Mouse (Mus musculus) testis, adult 2 months (tissue): ENCODE measurements at regions not wholly inside any gene's neighbourhood (a gene's known extent, or its start where the extent isn't known, plus 50 kb on each side); places are given as distances from the start of the nearest gene placed in this dataset.

Experiments used
- H3K27ac ChIP-seq: fragments of 200-500 bp; 2 replicates; pipeline ENCODE4 v1.5.1; 2012; ENCODE audit warnings: low read depth, low read length; ENCODE audit not compliant: control insufficient read depth, insufficient read depth
- H3K27me3 ChIP-seq: fragments of 200-500 bp; 2 replicates; pipeline ENCODE4 v1.6.1; 2012; ENCODE audit warnings: mild to moderate bottlenecking, low read length, moderate library complexity; ENCODE audit not compliant: control insufficient read depth, insufficient read depth
- H3K36me3 ChIP-seq: fragments of 200-500 bp; 2 replicates; pipeline ENCODE4 v1.6.1; 2012; ENCODE audit warnings: mild to moderate bottlenecking, low read length; ENCODE audit not compliant: control insufficient read depth, insufficient read depth
- H3K4me1 ChIP-seq: fragments of 200-500 bp; 2 replicates; pipeline ENCODE4 v1.6.1; 2012; ENCODE audit warnings: low read length; ENCODE audit not compliant: control insufficient read depth, insufficient read depth
- H3K4me3 ChIP-seq: fragments of 200-500 bp; 2 replicates; pipeline ENCODE4 v1.5.1; 2012; ENCODE audit warnings: low read depth, mild to moderate bottlenecking, low read length, moderate library complexity, mixed read lengths; ENCODE audit not compliant: control insufficient read depth
- CTCF ChIP-seq: fragments of 200-500 bp; IDR thresholded peaks from 2 replicates; pipeline ENCODE4 v1.5.1; 2012; ENCODE audit warnings: low read depth, mild to moderate bottlenecking, inconsistent platforms, low read length, moderate library complexity; ENCODE audit not compliant: control insufficient read depth, insufficient read depth, insufficient replicate concordance
- POLR2A ChIP-seq: fragments of 200-500 bp; IDR thresholded peaks from 2 replicates; pipeline ENCODE4 v1.6.1; 2012; ENCODE audit warnings: low read depth, mild to moderate bottlenecking, inconsistent platforms, low read length, moderate library complexity; ENCODE audit not compliant: control insufficient read depth

- H3K27ac ChIP-seq = no peak overlapping the region
- H3K4me3 ChIP-seq = no peak overlapping the region
- H3K4me1 ChIP-seq = no peaks in the 10 kb centered on the region
- H3K36me3 ChIP-seq = no peaks in the 10 kb centered on the region
- no peaks in the 10 kb centered on the region for H3K27me3 ChIP-seq
- no peak for TF ChIP-seq POLR2A
- TF ChIP-seq CTCF = no peak
These were observed 304.8 kb downstream of the Abcc12 start for GRCm38 (mm10) chr8:86275699-86276098.

- Histone ChIP-seq H3K4me1 (no peaks in the 10 kb centered on the region), H3K4me3 (no peak overlapping the region), H3K27ac (no peak overlapping the region), H3K36me3 (no peaks in the 10 kb centered on the region), H3K27me3 (no peaks in the 10 kb centered on the region)
- TF ChIP-seq POLR2A (no peak), CTCF (no peak)
These were observed 306.7 kb downstream of the Abcc12 start for GRCm38 (mm10) chr8:86273811-86274210.

GRCm38 (mm10) chr8:86272626-86273025 is 307.9 kb downstream of the Abcc12 start:
- Histone ChIP-seq H3K36me3 (no peaks in the 10 kb centered on the region), H3K4me3 (no peak overlapping the region), H3K27ac (no peak overlapping the region), H3K27me3 (no peaks in the 10 kb centered on the region), H3K4me1 (no peaks in the 10 kb centered on the region)
- no peak for TF ChIP-seq POLR2A
- TF ChIP-seq CTCF = no peak

- Histone ChIP-seq H3K27me3 (no peaks in the 10 kb centered on the region), H3K4me3 (no peak overlapping the region), H3K27ac (no peak overlapping the region), H3K36me3 (no peaks in the 10 kb centered on the region), H3K4me1 (no peaks in the 10 kb centered on the region)
- TF ChIP-seq POLR2A = no peak
These were observed 309.0 kb downstream of the Abcc12 start for GRCm38 (mm10) chr8:86271477-86271876.

- H3K27ac ChIP-seq = no peak overlapping the region
- H3K27me3 ChIP-seq = no peaks in the 10 kb centered on the region
- no peaks in the 10 kb centered on the region for H3K4me1 ChIP-seq
- H3K4me3 ChIP-seq = no peak overlapping the region
- no peaks in the 10 kb centered on the region for H3K36me3 ChIP-seq
- no peak for TF ChIP-seq CTCF
- no peak for TF ChIP-seq POLR2A
These were observed 322.5 kb downstream of the Abcc12 start for GRCm38 (mm10) chr8:86258011-86258410.

GRCm38 (mm10) chr8:86255431-86255830 is 325.1 kb downstream of the Abcc12 start:
- no peaks in the 10 kb centered on the region for H3K36me3 ChIP-seq
- no peak overlapping the region for H3K27ac ChIP-seq
- no peak for TF ChIP-seq CTCF
- H3K4me1 ChIP-seq = no peaks in the 10 kb centered on the region
- H3K4me3 ChIP-seq = no peak overlapping the region
- no peaks in the 10 kb centered on the region for H3K27me3 ChIP-seq

- H3K27me3 ChIP-seq = no peaks in the 10 kb centered on the region
- H3K27ac ChIP-seq = no peak overlapping the region
- no peaks in the 10 kb centered on the region for H3K4me1 ChIP-seq
- no peaks in the 10 kb centered on the region for H3K36me3 ChIP-seq
- no peak overlapping the region for H3K4me3 ChIP-seq
- no peak for TF ChIP-seq CTCF
- TF ChIP-seq POLR2A = no peak
These were observed 325.8 kb downstream of the Abcc12 start for GRCm38 (mm10) chr8:86254680-86255079.

- H3K36me3 ChIP-seq = no peaks in the 10 kb centered on the region
These were observed 327.7 kb downstream of the Abcc12 start for GRCm38 (mm10) chr8:86252696-86253355.

More at GRCm38 (mm10) chr8:86252696-86253355, 327.7 kb downstream of the Abcc12 start:
- Histone ChIP-seq H3K27me3 (no peaks in the 10 kb centered on the region), H3K27ac (no peak overlapping the region), H3K4me3 (no peak overlapping the region), H3K4me1 (no peaks in the 10 kb centered on the region)
- no peak for TF ChIP-seq CTCF
- no peak for TF ChIP-seq POLR2A
